8 mouse cellular contexts compared by ENCODE assay signal in genomic region chr2:163644575-163645385, GRCm38 (mm10). TPM values are rescaled to one million over a fixed set of nuclear protein-coding genes. Genes with fewer than 3 reads are reported as not detected.
A peak's percentile ranks its signal among the peaks of the same experiment; 100 is the strongest.
DNase-seq lines count a peak whose midpoint lies in the region; ATAC-seq lines count a peak whose summit lies in the region.

Gene Serinc3, minus strand, starts transcription at chr2:163645131.

- no peaks in the 10 kb centered on the region for H3K36me3 ChIP-seq in hindbrain, embryonic 11.5 days (ENCODE audit: control insufficient read depth, insufficient read depth, low read length)

- H3K4me3 ChIP-seq in hindbrain, embryonic 11.5 days (ENCODE audit: low read depth, low read length): peak within 1 kb of the TSS; percentile 79

- H3K4me2 ChIP-seq in hindbrain, embryonic 11.5 days (replicated peaks; ENCODE audit: low read depth, low read length): peak within 1 kb of the TSS; percentile 56

- H3K27ac ChIP-seq in hindbrain, embryonic 11.5 days (ENCODE audit: low read depth, low read length): peak within 1 kb of the TSS; percentile 94

- no peaks in the 10 kb centered on the region; the same call in 1 of the 2 replicates for H3K4me1 ChIP-seq in hindbrain, embryonic 11.5 days (replicated peaks; ENCODE audit: control insufficient read depth, insufficient read depth, low read length)

- H3K9me3 ChIP-seq in hindbrain, embryonic 11.5 days (ENCODE audit: control insufficient read depth, low read length): no peaks in the 10 kb centered on the region

- WGBS in hindbrain, embryonic 11.5 days: under 1% methylated on average over 71 of the region's 74 CpGs

- peak; percentile 97 for ATAC-seq in hindbrain, embryonic 11.5 days (ENCODE audit: low FRiP score)

- H3K9ac ChIP-seq in hindbrain, embryonic 11.5 days (ENCODE audit: low read depth, low read length): peak within 1 kb of the TSS; percentile 82

- no peaks in the 10 kb centered on the region for H3K27me3 ChIP-seq in hindbrain, embryonic 11.5 days (ENCODE audit: control insufficient read depth, insufficient read depth, low read length)

- peak; percentile 99 for DNase-seq in MN1 (ENCODE audit: low spot score)
- peak; percentile 99 for DNase-seq in cerebellum, adult 9-10 months
- DNase-seq in frontal cortex, adult 2 months (ENCODE audit: extremely low spot score in 1 of 2, low spot score in 1 of 2): peak; percentile 95 to 99
- peak; percentile 100 for DNase-seq in hindbrain, embryonic 11.5 days (ENCODE audit: low spot score)
- DNase-seq in layer of hippocampus, postnatal 10 days (ENCODE audit: low spot score in 2 of 2): peak; percentile 99
- DNase-seq in lung, postnatal 10 days: peak; percentile 100
- DNase-seq in ovary, postnatal 36 days (ENCODE audit: low spot score): peak; percentile 99
- DNase-seq in thymus, postnatal 25 days: peak; percentile 100

RNA-seq across cellular contexts. Expression of gene Serinc3, which starts in this region (rescaled TPM):
- 167 and 199 TPM in 2 replicates for polyA plus RNA-seq in frontal cortex, adult 2 months (2012; rRNA removed)
- 35.7 and 38.4 TPM in 2 replicates for polyA plus RNA-seq in hindbrain, embryonic 11.5 days (2014; fragmentation: Nextera tagmentation; extraction: Ambion mirVana)
- 100 to 1,000 TPM; 168 to 196 TPM for total RNA-seq in layer of hippocampus, postnatal 10 days (2021)

Comparison
In these comparisons a context has a peak if more than half of its experiments do, and no peak if none do; other contexts are left out.
1. Peak in every context shown above with its lines: DNase-seq, ATAC-seq, H3K4me3 ChIP-seq and H3K27ac ChIP-seq.